Mouse (Mus musculus): ENCODE results near the gene Scn8a. TPM values are rescaled to one million over a fixed set of nuclear protein-coding genes. Genes with fewer than 3 reads are reported as not detected.

Gene Scn8a
- polyA plus RNA-seq, 1 experiment from 2014 or later = 0.63 TPM

DNA sequence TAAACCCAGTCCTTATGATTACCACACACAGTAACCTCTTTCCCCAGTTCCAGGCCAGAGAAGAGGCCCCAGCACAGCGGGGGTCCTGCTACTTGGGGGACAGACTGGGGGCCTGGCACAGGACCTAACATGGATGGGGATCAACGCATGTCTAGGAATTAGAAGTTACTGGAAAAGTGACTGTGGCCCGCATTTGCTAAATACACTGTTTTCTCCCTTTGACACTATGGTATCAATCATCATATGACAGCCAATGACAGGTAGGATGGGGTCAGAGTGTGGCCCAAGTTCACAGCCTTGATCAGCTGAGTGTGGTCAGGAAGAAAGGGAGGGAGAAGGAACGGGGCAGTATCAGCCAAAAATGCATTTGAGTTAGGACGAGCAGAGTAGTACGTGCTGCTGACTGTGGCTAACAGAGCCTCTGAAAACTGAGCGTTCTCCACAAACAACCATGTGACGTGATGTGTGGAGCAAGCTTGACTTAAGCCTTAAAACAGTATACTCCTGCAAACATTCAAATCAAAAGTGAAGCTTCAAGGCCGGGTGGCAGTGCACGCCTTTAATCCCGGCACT, 190.7 kb downstream of the Scn8a start:
- no peaks in the 10 kb centered on the region for H3K9me3 ChIP-seq (ENCODE audit: low read length)
- TF ChIP-seq CTCF (IDR thresholded peaks at IDR 0.05; ENCODE audit: low read depth) (no peak), EP300 (IDR thresholded peaks at IDR 0.05; ENCODE audit: low read depth) (no peak)
- H3K27ac ChIP-seq (ENCODE audit: low read depth) = no peak overlapping the region
- no peak for DNase-seq
- H3K9ac ChIP-seq (replicated peaks) = no peak overlapping the region
- no peaks in the 10 kb centered on the region for H3K4me1 ChIP-seq (ENCODE audit: insufficient read depth)
- peaks cover 6% of the 10 kb centered on the region; the same call in 1 of the 2 replicates for H3K27me3 ChIP-seq (ENCODE audit: insufficient read depth, low read length)
- H3K4me2 ChIP-seq (ENCODE audit: low read depth, low read length) = no peak overlapping the region
- ATAC-seq = no peak
- H3K36me3 ChIP-seq (replicated peaks; ENCODE audit: insufficient read depth, low read length) = no peaks in the 10 kb centered on the region
- no peak overlapping the region for H3K4me3 ChIP-seq (ENCODE audit: low read depth, low read length)
- 67% methylated on average over 11 of the region's 11 CpGs for WGBS (ENCODE audit: insufficient replicate concordance)

DNA sequence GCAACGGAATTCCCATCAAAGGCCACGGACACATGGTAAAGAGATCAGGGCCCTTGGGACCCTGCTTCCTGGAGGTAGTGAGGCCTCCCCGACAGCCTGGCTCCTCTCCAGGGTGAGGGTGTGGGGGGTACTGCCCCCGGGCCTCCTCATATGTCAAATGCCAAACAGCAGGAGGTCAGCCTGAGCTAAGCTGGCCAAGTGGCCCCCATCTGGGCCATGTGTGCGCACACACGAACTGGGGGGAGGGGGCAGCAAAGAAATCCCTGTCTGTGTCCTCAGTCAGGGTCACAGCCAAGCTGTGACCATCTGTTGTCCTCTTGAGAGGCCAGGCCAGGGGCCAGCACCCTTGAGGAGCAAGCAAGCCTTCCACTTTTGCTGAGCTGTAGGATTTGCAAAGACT, 195.4 kb downstream of the Scn8a start:
- ATAC-seq (no peak), DNase-seq (no peak)
- no peak overlapping the region for H3K27ac ChIP-seq (ENCODE audit: low read depth)
- WGBS (ENCODE audit: insufficient replicate concordance) = 58% methylated on average over 6 of the region's 6 CpGs
- no peaks in the 10 kb centered on the region for H3K9me3 ChIP-seq (ENCODE audit: low read length)
- no peak overlapping the region for H3K9ac ChIP-seq (replicated peaks)
- H3K27me3 ChIP-seq (ENCODE audit: insufficient read depth, low read length) = no peaks in the 10 kb centered on the region
- no peak overlapping the region for H3K4me2 ChIP-seq (ENCODE audit: low read depth, low read length)
- TF ChIP-seq CTCF (IDR thresholded peaks at IDR 0.05; ENCODE audit: low read depth) (no peak), EP300 (IDR thresholded peaks at IDR 0.05; ENCODE audit: low read depth) (no peak)
- peaks cover 9% of the 10 kb centered on the region; the same call in 1 of the 2 replicates for H3K4me1 ChIP-seq (ENCODE audit: insufficient read depth)
- no peak overlapping the region for H3K4me3 ChIP-seq (ENCODE audit: low read depth, low read length)
- H3K36me3 ChIP-seq (replicated peaks; ENCODE audit: insufficient read depth, low read length) = no peaks in the 10 kb centered on the region

DNA sequence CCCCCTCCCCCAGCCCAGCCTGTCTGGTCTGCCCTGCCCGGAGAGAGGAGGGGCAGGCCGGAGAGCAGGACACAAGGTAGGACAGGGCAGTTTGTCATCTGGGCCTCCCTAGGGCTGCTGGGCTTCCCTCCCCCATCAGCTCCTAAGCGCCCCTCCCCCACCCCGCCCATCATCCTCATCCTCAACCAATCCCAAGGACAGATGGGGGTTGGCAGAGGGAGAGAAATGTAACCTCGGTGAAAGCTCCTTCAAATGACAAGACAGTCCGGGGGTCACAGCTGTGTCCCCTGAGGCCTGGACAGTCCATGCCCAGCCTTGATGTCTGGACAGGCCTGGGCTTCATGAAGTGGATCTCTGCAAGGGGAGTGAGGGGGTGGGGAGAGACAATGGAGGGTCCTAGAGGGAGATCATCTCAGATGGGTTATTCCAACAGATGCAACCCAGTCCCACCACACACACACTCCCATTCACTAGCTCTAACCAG, 196.7 kb downstream of the Scn8a start:
- no peak overlapping the region for H3K4me2 ChIP-seq (ENCODE audit: low read depth, low read length)
- peaks cover 14% of the 10 kb centered on the region; the same call in 1 of the 2 replicates for H3K4me1 ChIP-seq (ENCODE audit: insufficient read depth)
- 44% methylated on average over 6 of the region's 6 CpGs for WGBS (ENCODE audit: insufficient replicate concordance)
- H3K9me3 ChIP-seq (ENCODE audit: low read length) = no peaks in the 10 kb centered on the region
- TF ChIP-seq EP300 (IDR thresholded peaks at IDR 0.05; ENCODE audit: low read depth) (no peak), CTCF (IDR thresholded peaks at IDR 0.05; ENCODE audit: low read depth) (no peak)
- H3K27me3 ChIP-seq (ENCODE audit: insufficient read depth, low read length) = no peaks in the 10 kb centered on the region
- no peaks in the 10 kb centered on the region for H3K36me3 ChIP-seq (replicated peaks; ENCODE audit: insufficient read depth, low read length)
- H3K4me3 ChIP-seq (ENCODE audit: low read depth, low read length) = no peak overlapping the region
- ATAC-seq (no peak), DNase-seq (no peak)
- no peak overlapping the region for H3K9ac ChIP-seq (replicated peaks)
- H3K27ac ChIP-seq (ENCODE audit: low read depth) = no peak overlapping the region

DNA sequence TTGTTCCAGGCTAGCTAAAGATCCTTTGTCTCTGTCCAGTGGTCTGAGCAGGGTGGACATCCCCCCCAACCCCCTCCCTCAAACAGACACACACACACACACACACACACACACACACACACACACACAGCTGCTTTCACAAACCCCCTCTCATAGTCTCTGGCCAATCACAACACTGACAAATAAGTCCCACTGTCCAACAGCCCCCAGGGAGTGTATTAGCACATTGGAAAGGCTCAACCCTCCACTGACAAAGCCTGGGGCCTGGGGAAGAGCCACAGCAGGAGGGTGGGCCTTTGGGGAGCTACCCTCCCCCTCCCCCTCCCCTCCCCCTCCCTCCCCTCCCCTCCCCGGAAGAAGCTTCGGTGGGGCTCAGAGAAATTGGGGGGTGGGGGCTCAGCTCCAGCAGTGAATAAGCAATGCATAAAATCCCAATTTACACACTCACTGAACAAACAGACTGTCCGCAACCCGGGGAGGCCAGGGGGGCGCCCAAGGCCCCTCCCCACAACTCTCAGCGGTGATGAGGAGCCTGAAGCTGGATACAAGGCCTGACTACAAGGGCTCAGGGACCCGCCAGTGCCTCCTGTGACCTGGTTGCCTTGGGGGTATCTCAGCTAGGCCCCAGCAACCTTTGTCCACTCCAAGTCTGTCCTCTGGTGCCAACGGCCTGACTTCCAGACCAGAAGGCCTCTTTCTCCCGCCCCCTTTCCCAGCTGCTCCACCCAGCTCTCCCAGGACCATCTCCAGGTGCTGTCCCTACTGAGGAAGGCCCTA, 197.4 kb downstream of the Scn8a start:
- Histone ChIP-seq H3K27ac (ENCODE audit: low read depth) (no peak overlapping the region), H3K9me3 (ENCODE audit: low read length) (no peaks in the 10 kb centered on the region), H3K4me1 (ENCODE audit: insufficient read depth) (peaks cover 14% of the 10 kb centered on the region; the same call in 1 of the 2 replicates), H3K4me3 (ENCODE audit: low read depth, low read length) (no peak overlapping the region), H3K36me3 (replicated peaks; ENCODE audit: insufficient read depth, low read length) (no peaks in the 10 kb centered on the region), H3K9ac (replicated peaks) (no peak overlapping the region), H3K4me2 (ENCODE audit: low read depth, low read length) (no peak overlapping the region), H3K27me3 (ENCODE audit: insufficient read depth, low read length) (no peaks in the 10 kb centered on the region)
- TF ChIP-seq CTCF (IDR thresholded peaks at IDR 0.05; ENCODE audit: low read depth) = no peak
- TF ChIP-seq EP300 (IDR thresholded peaks at IDR 0.05; ENCODE audit: low read depth) = no peak
- ATAC-seq = no peak
- 65% methylated on average over 7 of the region's 9 CpGs for WGBS (ENCODE audit: insufficient replicate concordance)
- no peak for DNase-seq

DNA sequence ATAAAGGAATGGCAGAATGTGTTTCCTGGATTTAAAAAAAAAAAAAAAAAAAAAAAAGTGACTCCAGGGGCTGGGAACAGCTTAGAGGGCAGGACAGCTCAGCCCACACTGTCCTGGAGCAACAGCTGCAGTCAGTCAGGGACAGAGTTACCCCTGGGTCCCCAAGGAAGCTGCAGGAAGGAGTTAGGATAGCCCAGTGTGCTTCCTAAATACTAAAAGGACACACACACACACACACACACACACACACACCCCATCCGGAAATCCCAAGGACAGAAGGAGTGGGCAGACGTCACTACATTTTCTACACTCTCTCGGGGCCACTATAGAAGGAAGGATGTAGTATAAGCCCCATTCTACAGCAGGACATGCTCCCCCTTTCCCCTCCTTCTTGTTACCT, 198.4 kb downstream of the Scn8a start:
- Histone ChIP-seq H3K27ac (ENCODE audit: low read depth) (no peak overlapping the region), H3K4me1 (ENCODE audit: insufficient read depth) (peaks cover 17% of the 10 kb centered on the region; the same call in 1 of the 2 replicates), H3K36me3 (replicated peaks; ENCODE audit: insufficient read depth, low read length) (no peaks in the 10 kb centered on the region), H3K4me2 (ENCODE audit: low read depth, low read length) (no peak overlapping the region), H3K9ac (replicated peaks) (no peak overlapping the region), H3K9me3 (ENCODE audit: low read length) (no peaks in the 10 kb centered on the region), H3K4me3 (ENCODE audit: low read depth, low read length) (no peak overlapping the region), H3K27me3 (ENCODE audit: insufficient read depth, low read length) (no peaks in the 10 kb centered on the region)
- ATAC-seq (no peak), DNase-seq (no peak)
- WGBS (ENCODE audit: insufficient replicate concordance) = 57% methylated on average over 3 of the region's 3 CpGs
- TF ChIP-seq EP300 (IDR thresholded peaks at IDR 0.05; ENCODE audit: low read depth) = no peak
- TF ChIP-seq CTCF (IDR thresholded peaks at IDR 0.05; ENCODE audit: low read depth) = no peak

DNA sequence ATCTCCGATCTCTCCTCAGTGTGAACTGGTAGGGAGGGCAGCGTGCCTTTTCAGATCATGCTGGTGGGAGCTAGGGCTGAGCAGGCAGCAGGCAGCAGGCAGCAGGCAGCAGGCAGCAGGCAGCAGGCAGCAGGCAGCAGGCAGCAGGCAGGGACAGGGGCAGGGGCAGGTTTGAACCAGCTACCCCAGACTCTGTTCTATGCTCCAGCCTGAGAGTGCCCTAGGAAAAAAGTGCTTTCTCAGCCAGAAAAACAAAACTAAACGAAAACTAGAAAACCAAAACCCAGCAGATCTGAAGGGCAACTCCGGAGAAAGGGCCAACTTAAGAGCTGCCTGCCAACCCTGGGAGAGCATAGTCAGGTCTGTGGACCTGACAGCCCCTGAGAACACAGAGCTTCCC, 199.0 kb downstream of the Scn8a start:
- Histone ChIP-seq H3K4me1 (ENCODE audit: insufficient read depth) (peaks cover 17% of the 10 kb centered on the region; the same call in 1 of the 2 replicates), H3K9ac (replicated peaks) (no peak overlapping the region), H3K27me3 (ENCODE audit: insufficient read depth, low read length) (no peaks in the 10 kb centered on the region), H3K9me3 (ENCODE audit: low read length) (no peaks in the 10 kb centered on the region), H3K4me3 (ENCODE audit: low read depth, low read length) (no peak overlapping the region), H3K4me2 (ENCODE audit: low read depth, low read length) (no peak overlapping the region), H3K36me3 (replicated peaks; ENCODE audit: insufficient read depth, low read length) (no peaks in the 10 kb centered on the region), H3K27ac (ENCODE audit: low read depth) (no peak overlapping the region)
- DNase-seq = no peak
- ATAC-seq = no peak
- TF ChIP-seq EP300 (IDR thresholded peaks at IDR 0.05; ENCODE audit: low read depth) (no peak), CTCF (IDR thresholded peaks at IDR 0.05; ENCODE audit: low read depth) (no peak)
- 55% methylated on average over 4 of the region's 4 CpGs for WGBS (ENCODE audit: insufficient replicate concordance)
